Mouse (Mus musculus) erythroblast, embryonic 14.5 days (primary cell): ENCODE data around the gene Slc7a11.

Experiments used
- GATA1 ChIP-seq: IDR thresholded peaks from 2 replicates; pipeline ENCODE4 v1.6.1; 2012; ENCODE audit warnings: low read length, inconsistent platforms, mixed read lengths
- TAL1 ChIP-seq: IDR thresholded peaks from 3 replicates; pipeline ENCODE4 v1.6.1; 2012; ENCODE audit warnings: low read length, inconsistent platforms, mixed read lengths

DNA sequence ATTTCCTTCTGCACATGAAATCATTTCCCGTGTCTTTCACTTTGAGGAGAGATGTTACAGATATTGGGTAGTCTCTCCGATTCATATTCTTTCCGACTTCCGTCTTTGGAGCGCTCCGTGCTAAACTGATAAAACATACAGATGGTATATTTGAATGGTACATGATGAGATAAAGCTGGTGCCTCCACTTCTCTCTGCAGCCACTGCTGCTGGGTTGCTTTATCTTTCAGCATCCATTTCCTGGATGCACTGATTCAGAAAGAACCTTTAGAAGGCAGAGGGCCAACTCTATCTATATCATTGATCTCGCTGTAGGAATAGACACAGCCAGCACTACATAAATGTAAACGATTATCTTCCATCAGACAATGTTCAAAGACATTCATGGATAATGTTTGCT is 12.6 kb downstream of the Slc7a11 start:
- TF ChIP-seq GATA1, result no peak
- no peak for TF ChIP-seq TAL1
